Mouse (Mus musculus): ENCODE results near the gene Zfhx2.

DNA sequence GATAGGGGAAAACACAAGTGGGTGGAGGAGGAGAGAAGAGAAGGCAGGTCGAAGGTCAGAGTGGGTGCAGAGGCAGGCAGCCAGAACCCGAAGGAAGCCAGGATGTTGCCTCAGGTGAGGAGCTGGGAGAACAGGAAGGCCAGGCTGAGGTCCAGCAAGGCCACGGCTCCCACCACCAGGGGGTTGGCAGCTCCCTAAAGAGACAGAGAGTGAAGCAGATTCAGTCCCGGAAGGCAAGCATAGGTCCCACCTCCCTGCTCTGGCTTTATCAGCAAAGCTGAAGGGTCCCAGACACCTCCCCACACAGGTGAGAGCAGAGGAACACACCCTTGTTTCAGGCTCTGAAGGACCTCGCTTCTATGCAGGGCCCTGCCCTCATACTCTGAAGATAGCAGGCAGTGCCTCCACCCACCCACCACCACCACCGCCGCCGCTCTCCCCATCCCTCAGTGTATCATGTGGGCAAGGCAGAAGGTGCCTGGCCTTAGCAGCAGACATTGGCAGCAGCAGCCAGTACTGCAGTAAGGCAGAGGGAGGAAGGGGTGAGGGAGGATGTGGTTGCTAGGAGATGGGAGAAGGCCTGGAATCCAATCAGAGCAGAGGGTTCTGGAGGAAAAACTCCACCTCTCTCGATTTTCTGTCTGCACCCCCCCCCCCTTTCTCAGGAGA is 16.2 kb upstream of the Zfhx2 start:
- TF ChIP-seq CTCF (IDR thresholded peaks at IDR 0.05; ENCODE audit: low read depth) (no peak), EP300 (IDR thresholded peaks at IDR 0.05; ENCODE audit: low read depth) (no peak)

Data from heart, postnatal 0 days (tissue).